In the genomic region with DNA sequence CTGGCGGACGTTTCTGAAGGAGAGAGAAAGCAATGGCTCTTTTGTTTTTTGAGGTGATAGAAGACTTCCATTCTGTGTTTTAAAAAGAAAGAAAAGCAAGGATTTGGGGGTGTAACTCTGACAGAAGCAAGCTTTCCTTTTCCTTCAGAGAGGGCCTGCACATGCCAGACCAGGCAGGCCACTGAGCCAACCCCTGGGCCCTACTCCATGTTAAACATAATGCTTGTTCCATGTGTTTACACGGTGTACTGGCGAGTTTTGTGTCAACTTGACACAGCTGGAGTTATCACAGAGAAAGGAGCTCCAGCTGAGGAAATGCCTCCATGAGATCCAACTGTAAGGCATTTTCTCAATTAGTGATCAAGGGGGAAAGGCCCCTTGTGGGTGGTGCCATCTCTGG, we compare ENCODE assay signal across 31 mouse cellular contexts. TPM values are rescaled to one million over a fixed set of nuclear protein-coding genes. Genes with fewer than 3 reads are reported as not detected.
"Had no signal": no experiment of that assay in that cellular context is flagged by ENCODE, and none has a peak within 500 bp of the region (broad histone marks: within the 10 kb centered on the region; RNA-seq: fewer than 3 reads in every experiment).

No protein-coding gene starts in this region.

- ATAC-seq: hindbrain, embryonic 16.5 days; inflammation-experienced regulatory T-cells, adult 6 months; intestine, embryonic 15.5 days; intestine, postnatal 0 days; liver, embryonic 12.5 days had no signal

- DNase-seq: gastrocnemius, adult 2 months; gastrocnemius, postnatal 10 days; gastrocnemius, postnatal 25 days; heart, adult 18-20 months; kidney, adult 18-20 months; kidney, adult 8-10 months; kidney, postnatal 10 days; kidney, postnatal 25 days; kidney, postnatal 4 days; layer of hippocampus, adult 9-11 months; layer of hippocampus, postnatal 36 days; left cerebral cortex, postnatal 4 days had no signal

- H3K4me2 ChIP-seq: hindbrain, embryonic 12.5 days; hindbrain, embryonic 14.5 days; intestine, embryonic 15.5 days; limb, embryonic 13.5 days; limb, embryonic 15.5 days; liver, embryonic 12.5 days had no signal

- H3K9me3 ChIP-seq: hindbrain, embryonic 10.5 days; hindbrain, embryonic 12.5 days; intestine, embryonic 15.5 days; limb, embryonic 13.5 days; limb, embryonic 15.5 days; liver, embryonic 12.5 days had no signal

- H3K9ac ChIP-seq: hindbrain, embryonic 12.5 days; hindbrain, embryonic 14.5 days; intestine, embryonic 15.5 days; limb, embryonic 13.5 days; limb, embryonic 15.5 days; liver, embryonic 12.5 days; liver, embryonic 14.5 days had no signal

- H3K27ac ChIP-seq: gastrocnemius, adult 2 months; hindbrain, embryonic 10.5 days; hindbrain, embryonic 12.5 days; hindbrain, embryonic 14.5 days; intestine, embryonic 15.5 days; layer of hippocampus, adult 2 months; limb, embryonic 13.5 days; limb, embryonic 15.5 days; liver, embryonic 12.5 days; liver, embryonic 14.5 days had no signal

- H3K27me3 ChIP-seq: hindbrain, embryonic 12.5 days; intestine, embryonic 15.5 days; limb, embryonic 13.5 days; limb, embryonic 15.5 days; liver, embryonic 12.5 days had no signal

- H3K4me1 ChIP-seq: intestine, embryonic 15.5 days; limb, embryonic 13.5 days; limb, embryonic 15.5 days had no signal

- H3K4me3 ChIP-seq: gastrocnemius, adult 2 months; hindbrain, embryonic 10.5 days; hindbrain, embryonic 12.5 days; intestine, embryonic 15.5 days; layer of hippocampus, adult 2 months; limb, embryonic 13.5 days; limb, embryonic 15.5 days; liver, embryonic 12.5 days had no signal

RNA-seq across cellular contexts. Expression of gene Gm5678, which starts 39.6 kb away (rescaled TPM):
- total RNA-seq: granulocyte monocyte progenitor cell, adult 5-6 weeks had no signal
- polyA plus RNA-seq: heart, embryonic 14.5 days; heart, postnatal 0 days; hindbrain, embryonic 10.5 days; hindbrain, embryonic 12.5 days; hindbrain, embryonic 14.5 days; hindbrain, embryonic 16.5 days; intestine, embryonic 15.5 days; intestine, postnatal 0 days; kidney, embryonic 14.5 days; kidney, embryonic 16.5 days; limb, embryonic 11.5 days; limb, embryonic 13.5 days; limb, embryonic 15.5 days; liver, embryonic 12.5 days; liver, embryonic 14.5 days; liver, embryonic 16.5 days had no signal
